Mouse (Mus musculus) lung, embryonic 14.5 days (tissue): ENCODE measurements around the gene Man1a. TPM values are rescaled to one million over a fixed set of nuclear protein-coding genes. Genes with fewer than 3 reads are reported as not detected.
A peak's percentile ranks its signal among the peaks of the same experiment; 100 is the strongest.

ENCODE experiments used
- ATAC-seq: fragments of 200-750 bp; cut with Nextera tagmentation; 2 replicates; pipeline ENCODE4 v1.8.0; 2017; ENCODE audit warnings: mild to moderate bottlenecking, moderate TSS enrichment, moderate library complexity; ENCODE audit not compliant: insufficient read depth
- DNase-seq: peaks from one replicate; pipeline ENCODE4 v3.0.0-alpha.2; 2015
- H3K27ac ChIP-seq: fragments of 300-500 bp; sonication (generic); 2 replicates; pipeline ENCODE4 v1.5.1; 2014; ENCODE audit warnings: low read depth, mild to moderate bottlenecking, moderate library complexity
- H3K27me3 ChIP-seq: fragments of 300-500 bp; sonication (generic); 2 replicates; pipeline ENCODE4 v1.6.1; 2014; ENCODE audit warnings: low read length, control low read depth; ENCODE audit not compliant: insufficient read depth
- H3K36me3 ChIP-seq: fragments of 300-500 bp; sonication (generic); 2 replicates; pipeline ENCODE4 v1.6.1; 2014; ENCODE audit warnings: control low read depth; ENCODE audit not compliant: insufficient read depth
- H3K4me1 ChIP-seq: fragments of 300-500 bp; sonication (generic); 2 replicates; pipeline ENCODE4 v1.6.1; 2014; ENCODE audit warnings: antibody characterized with exemption, control low read depth; ENCODE audit not compliant: insufficient read depth
- H3K4me2 ChIP-seq: fragments of 300-500 bp; sonication (generic); 2 replicates; pipeline ENCODE4 v1.6.1; 2014; ENCODE audit warnings: mild to moderate bottlenecking
- H3K4me3 ChIP-seq: fragments of 300-500 bp; sonication (generic); 2 replicates; pipeline ENCODE4 v1.5.1; 2014; ENCODE audit warnings: low read depth, low read length
- H3K9ac ChIP-seq: fragments of 300-500 bp; sonication (generic); 2 replicates; pipeline ENCODE4 v1.6.1; 2014
- H3K9me3 ChIP-seq: fragments of 300-500 bp; sonication (generic); 2 replicates; pipeline ENCODE4 v1.6.1; 2016; ENCODE audit warnings: low read depth, low read length, control low read depth
- CTCF ChIP-seq: IDR thresholded peaks from 2 replicates; pipeline ENCODE4 v1.5.1; 2016; ENCODE audit warnings: antibody characterized with exemption, low read depth
- WGBS: fragments of 180-500 bp; shearing (Covaris S2); extraction: QIAGEN DNeasy Blood & Tissue Kit; methylation state at CpG from one replicate; pipeline ENCODE4 v1.1.7; 2014; 5-methylcytosine and 5-hydroxymethylcytosine counted together
- polyA plus RNA-seq: library from polyadenylated mRNA; unstranded; fragments of >200 nt; fragmentation: Nextera tagmentation; extraction: Ambion mirVana; gene quantifications from 2 replicates; pipeline ENCODE4 v1.2.1, GENCODE M21; 2014

Gene Man1a
- polyA plus RNA-seq, 1 experiment from 2014 or later, result 4.7 TPM

GRCm38 (mm10) chr10:53959759-53960158 lies 116.7 kb downstream of the Man1a start:
- ATAC-seq, result no peak
- DNase-seq, result no peak
- Histone ChIP-seq H3K27ac (no peak overlapping the region), H3K36me3 (no peaks in the 10 kb centered on the region), H3K27me3 (no peaks in the 10 kb centered on the region), H3K9me3 (no peaks in the 10 kb centered on the region), H3K4me3 (no peak overlapping the region), H3K9ac (no peak overlapping the region), H3K4me1 (no peaks in the 10 kb centered on the region), H3K4me2 (no peak overlapping the region)
- 43% methylated on average over 3 of the region's 3 CpGs for WGBS
- no peak for TF ChIP-seq CTCF

- H3K4me2 ChIP-seq, result no peak overlapping the region
- H3K9ac ChIP-seq, result no peak overlapping the region
- no peaks in the 10 kb centered on the region for H3K36me3 ChIP-seq
- 31% methylated on average over 7 of the region's 7 CpGs for WGBS
- DNase-seq (peak; percentile 35), ATAC-seq (peak; percentile 52; the same call in 1 of the 2 replicates)
- no peaks in the 10 kb centered on the region for H3K9me3 ChIP-seq
- H3K27me3 ChIP-seq, result no peaks in the 10 kb centered on the region
- no peak overlapping the region for H3K4me3 ChIP-seq
- H3K4me1 ChIP-seq, result no peaks in the 10 kb centered on the region
- no peak overlapping the region for H3K27ac ChIP-seq
- TF ChIP-seq CTCF, result no peak
These were observed 134.8 kb downstream of the Man1a start for GRCm38 (mm10) chr10:53941597-53941996.

DNA sequence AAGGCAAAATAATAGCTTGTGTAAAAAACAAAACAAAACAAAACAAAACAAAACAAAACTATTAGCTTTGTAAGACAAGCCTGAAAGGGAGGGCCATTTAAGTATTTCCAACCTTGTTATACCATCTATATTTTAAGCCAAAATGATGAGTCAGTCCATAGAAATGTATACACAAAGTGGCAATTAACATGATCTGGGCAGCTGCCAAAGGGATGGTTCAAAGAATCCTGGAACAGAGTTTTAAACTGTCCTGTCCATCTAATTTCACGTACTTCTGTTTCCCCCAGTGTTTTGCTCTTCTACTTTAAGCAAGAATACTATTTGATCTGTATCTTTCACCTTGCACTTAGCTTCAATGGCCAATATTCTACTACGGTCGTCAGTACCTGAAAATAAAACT lies 138.2 kb downstream of the Man1a start:
- no peaks in the 10 kb centered on the region for H3K27me3 ChIP-seq
- H3K4me2 ChIP-seq, result no peak overlapping the region
- no peaks in the 10 kb centered on the region for H3K36me3 ChIP-seq
- no peaks in the 10 kb centered on the region; the same call in 1 of the 2 replicates for H3K4me1 ChIP-seq
- H3K27ac ChIP-seq, result no peak overlapping the region
- DNase-seq, result peak; percentile 83
- 53% methylated on average over 3 of the region's 3 CpGs for WGBS
- no peaks in the 10 kb centered on the region for H3K9me3 ChIP-seq
- 0 out of 2 replicates have a peak, but pooled peaks have one; percentile 52 for ATAC-seq
- H3K4me3 ChIP-seq, result no peak overlapping the region
- no peak overlapping the region for H3K9ac ChIP-seq
- no peak for TF ChIP-seq CTCF

DNA sequence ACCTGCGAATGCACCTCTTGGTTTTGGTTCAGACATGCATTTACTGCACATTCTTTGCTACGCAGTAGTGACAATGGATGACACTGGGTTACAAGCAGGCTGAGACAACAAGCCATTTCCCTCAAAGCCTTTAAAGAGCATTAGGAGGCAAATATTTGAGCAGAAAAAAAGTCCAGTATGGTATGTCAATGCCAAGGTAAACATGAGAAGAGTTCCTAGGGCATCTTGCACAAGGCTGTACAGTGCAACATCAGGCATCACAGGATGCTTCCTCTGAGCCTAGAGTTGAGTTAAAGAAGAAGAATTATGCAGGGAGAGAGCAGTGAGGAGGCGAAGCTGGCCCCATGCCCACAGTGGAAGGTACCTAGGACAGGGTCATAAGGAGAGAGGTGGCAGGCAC lies 140.3 kb downstream of the Man1a start:
- H3K36me3 ChIP-seq, result no peaks in the 10 kb centered on the region
- H3K27ac ChIP-seq, result no peak overlapping the region
- no peak overlapping the region for H3K4me3 ChIP-seq
- no peak for TF ChIP-seq CTCF
- no peak for ATAC-seq
- no peak overlapping the region for H3K9ac ChIP-seq
- WGBS, result 70% methylated on average over 3 of the region's 3 CpGs
- H3K4me2 ChIP-seq, result no peak overlapping the region
- no peak for DNase-seq
- H3K27me3 ChIP-seq, result no peaks in the 10 kb centered on the region
- no peaks in the 10 kb centered on the region; the same call in 1 of the 2 replicates for H3K4me1 ChIP-seq
- no peaks in the 10 kb centered on the region for H3K9me3 ChIP-seq

- Histone ChIP-seq H3K36me3 (no peaks in the 10 kb centered on the region), H3K9ac (no peak overlapping the region), H3K27ac (peak overlapping the region; percentile 56), H3K4me1 (no peaks in the 10 kb centered on the region; the same call in 1 of the 2 replicates), H3K4me3 (no peak overlapping the region), H3K9me3 (no peaks in the 10 kb centered on the region), H3K4me2 (no peak overlapping the region), H3K27me3 (no peaks in the 10 kb centered on the region)
- ATAC-seq (peak; percentile 78), DNase-seq (peak; percentile 29)
- no peak for TF ChIP-seq CTCF
- 50% methylated on average over 4 of the region's 4 CpGs for whole genome bisulfite sequencing
These were observed 146.5 kb downstream of the Man1a start for GRCm38 (mm10) chr10:53929722-53930500.

DNA sequence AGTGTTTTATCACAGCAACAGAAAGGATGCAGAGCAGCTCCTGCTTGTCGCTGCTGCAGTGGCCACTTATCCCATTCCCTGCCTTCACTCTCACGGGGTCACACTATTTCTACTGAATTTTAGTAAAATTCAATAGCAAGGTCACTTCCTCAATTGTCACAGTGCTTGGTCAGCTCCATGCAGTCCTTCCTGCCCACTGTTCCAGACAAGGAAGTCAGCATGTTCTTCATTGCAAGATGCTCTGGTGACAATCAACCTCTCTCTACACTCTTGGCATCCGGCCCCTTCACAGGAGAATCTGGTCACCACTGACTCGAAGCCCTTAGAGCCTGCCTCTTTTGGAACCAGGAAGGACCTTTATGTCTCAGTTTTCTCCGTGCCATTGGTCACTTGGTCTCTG lies 148.5 kb downstream of the Man1a start:
- no peak overlapping the region for H3K9ac ChIP-seq
- ATAC-seq, result no peak
- no peak for TF ChIP-seq CTCF
- 71% methylated on average over 5 of the region's 5 CpGs for WGBS
- no peak overlapping the region for H3K27ac ChIP-seq
- H3K36me3 ChIP-seq, result no peaks in the 10 kb centered on the region
- H3K27me3 ChIP-seq, result no peaks in the 10 kb centered on the region
- no peak overlapping the region for H3K4me3 ChIP-seq
- no peaks in the 10 kb centered on the region for H3K4me1 ChIP-seq
- H3K4me2 ChIP-seq, result no peak overlapping the region
- no peaks in the 10 kb centered on the region for H3K9me3 ChIP-seq
- peak; percentile 12 for DNase-seq

- no peaks in the 10 kb centered on the region for H3K9me3 ChIP-seq
- H3K27me3 ChIP-seq, result no peaks in the 10 kb centered on the region
- H3K27ac ChIP-seq, result no peak overlapping the region
- ATAC-seq (no peak), DNase-seq (no peak)
- H3K4me2 ChIP-seq, result no peak overlapping the region
- no peak for TF ChIP-seq CTCF
- 73% methylated on average over 6 of the region's 6 CpGs for WGBS
- no peak overlapping the region for H3K9ac ChIP-seq
- no peaks in the 10 kb centered on the region for H3K4me1 ChIP-seq
- no peaks in the 10 kb centered on the region for H3K36me3 ChIP-seq
- no peak overlapping the region for H3K4me3 ChIP-seq
These were observed 151.0 kb downstream of the Man1a start for GRCm38 (mm10) chr10:53925456-53925855.
